Mouse (Mus musculus) adrenal gland, adult 8-10 months (tissue): ENCODE results near the gene Rnps1. TPM values are rescaled to one million over a fixed set of nuclear protein-coding genes. Genes with fewer than 3 reads are reported as not detected.
A peak's percentile ranks its signal among the peaks of the same experiment; 100 is the strongest.

Experiments used
- DNase-seq: peaks from one replicate; pipeline ENCODE4 v3.0.0; 2022
- total RNA-seq, 4 experiments: library from RNA; stranded (reverse); gene quantifications; 2 replicates each; pipeline ENCODE4 v1.2.4; 2022

Gene Rnps1
- total RNA-seq, 4 experiments from 2014 or later: 62.8 to 84.3 (median 75.4) TPM

GRCm38 (mm10) chr17:24470701-24471527, 56.5 kb downstream of the Rnps1 start:
- DNase-seq: no peak

- DNase-seq: peak; percentile 82
Observed at GRCm38 (mm10) chr17:24472512-24472911, 58.1 kb downstream of the Rnps1 start.

- no peak for DNase-seq
Observed at GRCm38 (mm10) chr17:24473612-24474275, 59.4 kb downstream of the Rnps1 start, which contains the start of gene Bricd5. TSS of gene Bricd5 (plus strand) at chr17:24473884.

- DNase-seq: no peak
Observed at GRCm38 (mm10) chr17:24474557-24474956, 60.2 kb downstream of the Rnps1 start.

Other genes starting within 250 kb of the Rnps1 start
- 100 to 1,000 TPM; 416 to 520 (median 442) TPM for gene Atp6v0c, start 244.9 kb upstream of the Rnps1 start, total RNA-seq
- 10 to 100 TPM; 18.8 to 24.3 (median 23.8) TPM for gene Tbc1d24, start 209.0 kb upstream of the Rnps1 start, total RNA-seq
- 1 to 10 TPM; 1.7 to 4.2 (median 2.9) TPM for gene Ntn3, start 205.0 kb upstream of the Rnps1 start, total RNA-seq
- 1 to 10 TPM; 6.1 to 9.8 (median 7.6) TPM for gene Tedc2, start 193.7 kb upstream of the Rnps1 start, total RNA-seq
- 1 to 10 TPM; 1.9 to 3.6 (median 2.7) TPM for gene Ccnf, start 163.1 kb upstream of the Rnps1 start, total RNA-seq
- under 1 TPM in 3 of 4 experiments, not detected in 1; 0.09 to 0.12 (median 0.11) TPM for gene Abca17, start 63.5 kb upstream of the Rnps1 start, total RNA-seq
- 10 to 100 TPM; 28.4 to 43.3 (median 35.8) TPM for gene Abca3, start 62.6 kb upstream of the Rnps1 start, total RNA-seq
- gene Eci1, start 12.1 kb downstream of the Rnps1 start, total RNA-seq: 100 to 1,000 TPM; 142 to 242 (median 189) TPM
- gene Dnase1l2, start 28.5 kb downstream of the Rnps1 start, total RNA-seq: 1 to 10 TPM; 2.3 to 7.2 (median 3.5) TPM
- 10 to 100 TPM; 20.9 to 37.4 (median 26.4) TPM for gene E4f1, start 55.7 kb downstream of the Rnps1 start, total RNA-seq
- gene Pgp, start 55.8 kb downstream of the Rnps1 start, total RNA-seq: 100 to 1,000 TPM; 105 to 116 (median 107) TPM
- under 1 TPM in 2 of 4 experiments, not detected in 2; 0.30 to 0.38 TPM for gene Bricd5, start 59.3 kb downstream of the Rnps1 start, total RNA-seq
- gene Mlst8, start 64.5 kb downstream of the Rnps1 start, total RNA-seq: 10 to 100 TPM; 24.3 to 37.6 (median 32.2) TPM
- gene Caskin1, start 74.0 kb downstream of the Rnps1 start, total RNA-seq: 10 to 100 TPM; 49.1 to 61.2 (median 53.8) TPM
- 100 to 1,000 TPM in 3 of 4 experiments, 10 to 100 TPM in 1; 92.1 to 189 (median 132) TPM for gene Traf7, start 113.4 kb downstream of the Rnps1 start, total RNA-seq
- gene Rab26, start 119.6 kb downstream of the Rnps1 start, total RNA-seq: 1 to 10 TPM in 3 of 4 experiments, under 1 TPM in 1; 0.81 to 3.5 (median 2.4) TPM
- gene Pkd1, start 135.3 kb downstream of the Rnps1 start, total RNA-seq: 10 to 100 TPM; 58.5 to 88.8 (median 71.0) TPM
- gene Tsc2, start 218.1 kb downstream of the Rnps1 start, total RNA-seq: 100 to 1,000 TPM in 3 of 4 experiments, 10 to 100 TPM in 1; 79.2 to 135 (median 111) TPM
- 10 to 100 TPM in 3 of 4 experiments, 1 to 10 TPM in 1; 9.0 to 17.3 (median 12.1) TPM for gene Nthl1, start 218.1 kb downstream of the Rnps1 start, total RNA-seq
- gene Slc9a3r2, start 235.8 kb downstream of the Rnps1 start, total RNA-seq: 10 to 100 TPM; 45.9 to 78.6 (median 73.7) TPM
- not detected for gene Npw, start 243.9 kb downstream of the Rnps1 start, total RNA-seq